15 mouse cellular contexts compared by ENCODE assay signal in genomic region chr4:103269336-103269735, GRCm38 (mm10). TPM values are rescaled to one million over a fixed set of nuclear protein-coding genes. Genes with fewer than 3 reads are reported as not detected.
A peak's percentile ranks its signal among the peaks of the same experiment; 100 is the strongest.
DNase-seq lines count a peak whose midpoint lies in the region; ATAC-seq and TF ChIP-seq lines count a peak whose summit lies in the region.
"Had no signal": no experiment of that assay in that cellular context is flagged by ENCODE, and none has a peak within 500 bp of the region (broad histone marks: within the 10 kb centered on the region; RNA-seq: fewer than 3 reads in every experiment).

No protein-coding gene starts in this region.

- 93% methylated on average over 4 of the region's 4 CpGs for WGBS in thymus, adult 2 months
- 86% methylated on average over 4 of the region's 4 CpGs for WGBS in neural tube, embryonic 15.5 days

- no peaks in the 10 kb centered on the region for H3K36me3 ChIP-seq in thymus, adult 2 months (ENCODE audit: control insufficient read depth, insufficient read depth, low read length)
- H3K36me3 ChIP-seq in neural tube, embryonic 15.5 days, result no peaks in the 10 kb centered on the region
- H3K36me3 ChIP-seq: forebrain, embryonic 10.5 days; hindbrain, embryonic 15.5 days had no signal

- peak; percentile 14 to 18 for DNase-seq in cerebellum, postnatal 10 days
- DNase-seq in cerebellum, adult 8-10 months, result no peak
- DNase-seq in layer of hippocampus, postnatal 10 days (ENCODE audit: low spot score in 2 of 2), result peak; percentile 9 to 24
- DNase-seq in layer of hippocampus, adult 11-12 months (ENCODE audit: low spot score), result no peak
- peak; percentile 11 for DNase-seq in thymus, adult 2 months
- no peak for DNase-seq in thymus, postnatal 0 days (ENCODE audit: low spot score)
- no peak for DNase-seq in adrenal gland, postnatal 4 days (ENCODE audit: low spot score in 2 of 2)
- DNase-seq: adrenal gland, adult 8-10 months; layer of hippocampus, postnatal 36 days; lung, postnatal 14 days had no signal

- no peak overlapping the region for H3K9ac ChIP-seq in neural tube, embryonic 15.5 days (replicated peaks)
- H3K9ac ChIP-seq: hindbrain, embryonic 15.5 days had no signal

- H3K4me1 ChIP-seq in thymus, adult 2 months (replicated peaks; ENCODE audit: control insufficient read depth, insufficient read depth, low read length), result no peaks in the 10 kb centered on the region
- no peaks in the 10 kb centered on the region for H3K4me1 ChIP-seq in neural tube, embryonic 15.5 days
- H3K4me1 ChIP-seq: hindbrain, embryonic 15.5 days had no signal

- no peak overlapping the region for H3K4me3 ChIP-seq in thymus, adult 2 months (ENCODE audit: control insufficient read depth, insufficient read depth, low read length)
- no peak overlapping the region for H3K4me3 ChIP-seq in neural tube, embryonic 15.5 days (replicated peaks)
- H3K4me3 ChIP-seq: forebrain, embryonic 10.5 days; hindbrain, embryonic 15.5 days had no signal

- no peak for ATAC-seq in neural tube, embryonic 15.5 days (ENCODE audit: low FRiP score)

- H3K27me3 ChIP-seq in thymus, adult 2 months (ENCODE audit: control insufficient read depth, insufficient read depth, low read length), result no peaks in the 10 kb centered on the region
- H3K27me3 ChIP-seq in neural tube, embryonic 15.5 days (replicated peaks), result no peaks in the 10 kb centered on the region
- H3K27me3 ChIP-seq: hindbrain, embryonic 15.5 days had no signal

- TF ChIP-seq POLR2A in thymus, adult 2 months (IDR thresholded peaks at IDR 0.05; ENCODE audit: control insufficient read depth, extremely low read depth, insufficient read depth, low read length, poor library complexity), result no peak

- H3K27ac ChIP-seq in thymus, adult 2 months (ENCODE audit: control insufficient read depth, insufficient read depth, low read length), result no peak overlapping the region
- no peak overlapping the region for H3K27ac ChIP-seq in neural tube, embryonic 15.5 days (replicated peaks)
- H3K27ac ChIP-seq: forebrain, embryonic 10.5 days; hindbrain, embryonic 15.5 days had no signal

- H3K9me3 ChIP-seq in neural tube, embryonic 15.5 days (replicated peaks), result no peaks in the 10 kb centered on the region
- H3K9me3 ChIP-seq: forebrain, embryonic 10.5 days; hindbrain, embryonic 15.5 days had no signal

- TF ChIP-seq CTCF in thymus, adult 2 months (IDR thresholded peaks at IDR 0.05; ENCODE audit: borderline replicate concordance, control insufficient read depth, extremely low read depth, insufficient read depth, low read length, poor library complexity), result no peak

- H3K4me2 ChIP-seq in neural tube, embryonic 15.5 days, result no peak overlapping the region
- H3K4me2 ChIP-seq: hindbrain, embryonic 15.5 days had no signal

RNA-seq across cellular contexts. Expression of gene 4921539E11Rik, which starts 21.3 kb away (rescaled TPM):
- not detected for total RNA-seq in layer of hippocampus, postnatal 10 days (2021)
- not detected in 2 replicates for polyA plus RNA-seq in thymus, adult 2 months (2012; rRNA removed)
- polyA plus RNA-seq in thymus, postnatal 0 days (2015; fragmentation: Nextera tagmentation; extraction: Ambion mirVana), result not detected in 2 replicates
- polyA plus RNA-seq in neural tube, embryonic 15.5 days (2015; fragmentation: Nextera tagmentation; extraction: Ambion mirVana), result not detected in 2 replicates
- not detected for total RNA-seq in adrenal gland, postnatal 4 days (2021)
- total RNA-seq: adrenal gland, adult 8-10 months; layer of hippocampus, postnatal 36 days had no signal
- polyA plus RNA-seq: cortical plate, adult 2 months; forebrain, embryonic 10.5 days; gonadal fat pad, adult 2 months; hindbrain, embryonic 15.5 days had no signal

RNA-seq across cellular contexts. Expression of gene Oma1, which starts 44.3 kb away (rescaled TPM):
- total RNA-seq in layer of hippocampus, postnatal 10 days (2021), result 1 to 10 TPM; 6.9 to 9.2 TPM
- 32.2 and 37.0 TPM in 2 replicates for polyA plus RNA-seq in thymus, adult 2 months (2012; rRNA removed)
- polyA plus RNA-seq in thymus, postnatal 0 days (2015; fragmentation: Nextera tagmentation; extraction: Ambion mirVana), result 52.9 and 54.5 TPM in 2 replicates
- 8.4 and 21.5 TPM in 2 replicates for polyA plus RNA-seq in neural tube, embryonic 15.5 days (2015; fragmentation: Nextera tagmentation; extraction: Ambion mirVana)
- total RNA-seq in adrenal gland, postnatal 4 days (2021), result 10 to 100 TPM; 14.1 to 17.3 TPM

RNA-seq across cellular contexts. Expression of gene Slc35d1, which starts 54.4 kb away (rescaled TPM):
- 10 to 100 TPM; 14.7 to 17.2 TPM for total RNA-seq in layer of hippocampus, postnatal 10 days (2021)
- 16.0 and 19.9 TPM in 2 replicates for polyA plus RNA-seq in thymus, adult 2 months (2012; rRNA removed)
- polyA plus RNA-seq in thymus, postnatal 0 days (2015; fragmentation: Nextera tagmentation; extraction: Ambion mirVana), result 24.1 and 26.6 TPM in 2 replicates
- 8.2 and 10.1 TPM in 2 replicates for polyA plus RNA-seq in neural tube, embryonic 15.5 days (2015; fragmentation: Nextera tagmentation; extraction: Ambion mirVana)
- 10 to 100 TPM; 17.0 to 19.4 TPM for total RNA-seq in adrenal gland, postnatal 4 days (2021)

Comparison
In these comparisons a context has a peak if more than half of its experiments do, and no peak if none do; other contexts are left out.
1. DNase-seq: peak in cerebellum, postnatal 10 days (2 of 2), layer of hippocampus, postnatal 10 days (2 of 2) and thymus, adult 2 months (single experiment); none in cerebellum, adult 8-10 months (single experiment), layer of hippocampus, adult 11-12 months (single experiment), thymus, postnatal 0 days (single experiment) and adrenal gland, postnatal 4 days (0 of 2).